Mouse (Mus musculus) G1E (cell line): ENCODE measurements around the gene Pex5.

Source experiments
- CTCF ChIP-seq: IDR thresholded peaks from 2 replicates; pipeline ENCODE4 v1.5.1; 2012; ENCODE audit warnings: low read depth, low read length, inconsistent platforms, mixed read lengths
- GATA1 ChIP-seq: IDR thresholded peaks from 2 replicates; pipeline ENCODE4 v1.6.1; 2012; ENCODE audit warnings: borderline replicate concordance, low read length, inconsistent platforms, mixed read lengths
- POLR2AphosphoS5 ChIP-seq: IDR thresholded peaks from 2 replicates; pipeline ENCODE4 v1.6.1; 2012; ENCODE audit warnings: low read depth, low read length, inconsistent platforms; ENCODE audit not compliant: insufficient replicate concordance
- TAL1 ChIP-seq: conservative IDR thresholded peaks from 2 replicates; pipeline ENCODE4 v1.6.1; 2012; ENCODE audit warnings: low read depth, low read length, inconsistent platforms, mixed read lengths

DNA sequence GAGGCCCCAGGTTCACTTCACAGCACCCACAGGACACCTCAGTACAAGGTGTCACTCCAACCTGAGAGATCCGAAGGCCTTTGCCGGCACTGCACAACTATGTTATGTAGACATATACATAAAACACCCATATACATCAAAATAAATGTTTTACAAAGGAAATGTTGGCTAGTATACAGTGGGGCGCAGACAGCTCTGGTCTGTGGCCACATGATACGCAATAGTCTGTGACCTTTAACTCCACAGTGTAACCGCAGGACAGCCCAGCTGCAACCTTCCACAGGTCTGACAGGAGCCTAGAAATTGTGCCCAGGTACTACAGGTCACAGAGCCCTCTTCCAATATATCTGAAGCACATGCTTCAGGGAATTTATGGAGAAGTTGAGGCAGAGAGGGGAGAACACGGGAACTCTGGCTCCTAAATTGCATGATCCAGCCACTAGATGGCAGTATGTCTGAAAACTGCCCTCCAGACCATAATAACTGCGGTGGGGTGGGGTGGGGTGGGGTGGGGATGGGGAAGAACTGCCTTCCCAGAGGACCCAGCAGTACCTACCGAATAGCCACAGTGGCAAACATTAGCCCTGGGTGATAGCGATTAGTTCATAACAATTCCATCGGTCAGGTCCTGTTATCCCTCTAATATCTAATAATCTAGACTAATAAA, 33.5 kb upstream of the Pex5 start:
- TF ChIP-seq GATA1 (no peak), CTCF (no peak), POLR2AphosphoS5 (no peak), TAL1 (no peak)
